Mouse (Mus musculus): ENCODE data around the gene Gabrb1.

DNA sequence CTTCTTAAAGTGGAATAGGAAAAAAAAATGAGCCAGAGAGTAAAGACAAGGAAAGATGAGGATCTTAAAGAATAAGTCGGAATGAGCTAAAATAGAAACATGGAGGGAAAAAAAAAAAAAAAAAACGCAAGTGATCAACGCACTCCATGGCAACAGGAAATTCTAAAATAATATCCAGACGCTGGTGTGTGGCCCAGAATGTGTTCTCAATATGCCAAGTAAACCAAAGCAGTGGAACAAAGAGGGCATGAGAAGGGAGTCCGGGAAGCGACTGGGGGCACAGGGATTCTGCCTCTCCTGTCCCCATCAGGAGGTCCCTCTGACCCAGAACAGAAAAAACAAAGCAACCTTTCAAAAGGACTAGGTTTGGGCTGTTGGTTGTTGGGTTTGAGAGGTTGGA is 410.9 kb downstream of the Gabrb1 start:
- no peak for TF ChIP-seq MAFK (IDR thresholded peaks at IDR 0.05; ENCODE audit: insufficient read depth, low read depth, low read length)
- TF ChIP-seq HCFC1 (IDR thresholded peaks at IDR 0.05; ENCODE audit: borderline replicate concordance, insufficient read depth, low read length), result no peak
- TF ChIP-seq ZC3H11A (IDR thresholded peaks at IDR 0.05; ENCODE audit: borderline replicate concordance, low read depth, low read length), result no peak

Data from ES-E14 (cell line).